Mouse (Mus musculus): ENCODE measurements around the gene Psmb8. TPM values are rescaled to one million over a fixed set of nuclear protein-coding genes. Genes with fewer than 3 reads are reported as not detected.

The Psmb8 gene
- total and polyA plus RNA-seq, 2 experiments from 2014 or later, result 9.9 to 11.0 TPM

DNA sequence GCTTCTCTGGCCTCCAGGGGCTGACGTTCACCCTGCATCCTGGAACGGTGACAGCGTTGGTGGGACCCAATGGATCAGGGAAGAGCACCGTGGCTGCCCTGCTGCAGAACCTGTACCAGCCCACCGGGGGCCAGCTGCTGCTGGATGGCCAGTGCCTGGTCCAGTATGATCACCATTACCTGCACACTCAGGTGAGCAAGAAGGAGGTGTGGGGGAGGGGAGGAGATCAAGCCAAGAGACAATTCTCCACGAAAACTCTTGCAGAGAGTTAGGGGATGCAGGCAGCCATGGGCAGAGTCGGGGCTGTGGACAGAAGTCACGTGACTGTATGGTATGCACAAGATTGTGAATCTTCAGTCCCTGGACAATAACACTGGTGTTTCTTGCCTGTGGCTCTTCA, 4.1 kb upstream of the Psmb8 start:
- Histone ChIP-seq H3K4me1 (ENCODE audit: control insufficient read depth, insufficient read depth) (no peaks in the 10 kb centered on the region), H3K27ac (ENCODE audit: low read depth) (no peak overlapping the region), H3K9ac (replicated peaks; ENCODE audit: low read depth, low read length) (no peak overlapping the region), H3K4me3 (ENCODE audit: low read depth, low read length) (no peak overlapping the region), H3K9me3 (replicated peaks; ENCODE audit: control insufficient read depth, low read length) (no peaks in the 10 kb centered on the region), H3K36me3 (replicated peaks; ENCODE audit: control insufficient read depth, insufficient read depth, low read length) (no peaks in the 10 kb centered on the region), H3K4me2 (ENCODE audit: low read depth, low read length) (no peak overlapping the region), H3K27me3 (ENCODE audit: control insufficient read depth, insufficient read depth, low read length) (peaks cover 76% of the 10 kb centered on the region)
- DNase-seq (ENCODE audit: low spot score) (no peak), ATAC-seq (ENCODE audit: insufficient read depth, low read depth) (no peak)
- TF ChIP-seq CTCF (IDR thresholded peaks at IDR 0.05; ENCODE audit: low read depth) (no peak), EP300 (IDR thresholded peaks at IDR 0.05; ENCODE audit: low read depth) (no peak)
- 44% methylated on average over 8 of the region's 8 CpGs for WGBS

DNA sequence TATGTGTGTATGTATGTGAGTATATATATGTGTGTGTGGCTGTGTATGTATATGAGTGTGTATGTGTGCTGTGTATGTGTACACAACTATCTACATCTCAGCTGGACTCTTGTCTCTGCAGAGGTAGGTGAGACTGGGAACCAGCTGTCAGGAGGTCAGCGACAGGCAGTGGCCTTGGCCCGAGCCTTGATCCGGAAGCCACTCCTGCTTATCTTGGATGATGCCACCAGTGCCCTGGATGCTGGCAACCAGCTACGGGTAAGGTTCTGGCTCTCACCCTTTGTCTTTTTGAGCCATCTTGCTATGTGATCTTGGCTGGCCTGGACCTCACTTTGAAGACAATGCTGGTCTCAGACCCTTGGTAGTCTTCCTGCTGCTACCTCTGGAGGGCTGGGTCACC, 2.8 kb upstream of the Psmb8 start:
- DNase-seq (ENCODE audit: low spot score) (no peak), ATAC-seq (ENCODE audit: insufficient read depth, low read depth) (no peak)
- no peaks in the 10 kb centered on the region for H3K36me3 ChIP-seq (replicated peaks; ENCODE audit: control insufficient read depth, insufficient read depth, low read length)
- TF ChIP-seq CTCF (IDR thresholded peaks at IDR 0.05; ENCODE audit: low read depth), result no peak
- TF ChIP-seq EP300 (IDR thresholded peaks at IDR 0.05; ENCODE audit: low read depth), result no peak
- H3K9me3 ChIP-seq (replicated peaks; ENCODE audit: control insufficient read depth, low read length), result no peaks in the 10 kb centered on the region
- no peaks in the 10 kb centered on the region for H3K4me1 ChIP-seq (ENCODE audit: control insufficient read depth, insufficient read depth)
- peaks cover 84% of the 10 kb centered on the region for H3K27me3 ChIP-seq (ENCODE audit: control insufficient read depth, insufficient read depth, low read length)
- no peak overlapping the region for H3K4me3 ChIP-seq (ENCODE audit: low read depth, low read length)
- H3K27ac ChIP-seq (ENCODE audit: low read depth), result no peak overlapping the region
- WGBS, result 82% methylated on average over 4 of the region's 4 CpGs
- H3K4me2 ChIP-seq (ENCODE audit: low read depth, low read length), result no peak overlapping the region
- H3K9ac ChIP-seq (replicated peaks; ENCODE audit: low read depth, low read length), result no peak overlapping the region

DNA sequence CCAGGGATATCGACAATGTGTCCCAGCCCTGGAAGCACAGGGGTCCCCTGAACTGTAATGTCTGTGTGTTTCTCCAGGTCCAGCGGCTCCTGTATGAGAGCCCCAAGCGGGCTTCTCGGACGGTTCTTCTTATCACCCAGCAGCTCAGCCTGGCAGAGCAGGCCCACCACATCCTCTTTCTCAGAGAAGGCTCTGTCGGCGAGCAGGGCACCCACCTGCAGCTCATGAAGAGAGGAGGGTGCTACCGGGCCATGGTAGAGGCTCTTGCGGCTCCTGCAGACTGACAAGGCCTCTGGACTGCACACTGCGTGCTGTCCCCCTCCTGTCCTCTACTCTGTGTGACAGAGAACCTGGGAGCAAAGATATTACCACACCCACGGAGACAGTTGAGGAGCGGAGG, 1.0 kb upstream of the Psmb8 start:
- no peak overlapping the region for H3K9ac ChIP-seq (replicated peaks; ENCODE audit: low read depth, low read length)
- H3K4me1 ChIP-seq (ENCODE audit: control insufficient read depth, insufficient read depth), result no peaks in the 10 kb centered on the region
- no peak overlapping the region; the same call in 1 of the 2 replicates for H3K4me3 ChIP-seq (ENCODE audit: low read depth, low read length)
- DNase-seq (ENCODE audit: low spot score) (no peak), ATAC-seq (ENCODE audit: insufficient read depth, low read depth) (no peak)
- peaks cover 69% of the 10 kb centered on the region for H3K27me3 ChIP-seq (ENCODE audit: control insufficient read depth, insufficient read depth, low read length)
- 35% methylated on average over 12 of the region's 12 CpGs for WGBS
- TF ChIP-seq CTCF (IDR thresholded peaks at IDR 0.05; ENCODE audit: low read depth) (no peak), EP300 (IDR thresholded peaks at IDR 0.05; ENCODE audit: low read depth) (no peak)
- H3K9me3 ChIP-seq (replicated peaks; ENCODE audit: control insufficient read depth, low read length), result no peaks in the 10 kb centered on the region
- peak overlapping the region; percentile 74; the same call in 1 of the 2 replicates for H3K4me2 ChIP-seq (ENCODE audit: low read depth, low read length)
- peak overlapping the region; percentile 39; the same call in 1 of the 2 replicates for H3K27ac ChIP-seq (ENCODE audit: low read depth)
- H3K36me3 ChIP-seq (replicated peaks; ENCODE audit: control insufficient read depth, insufficient read depth, low read length), result no peaks in the 10 kb centered on the region

DNA sequence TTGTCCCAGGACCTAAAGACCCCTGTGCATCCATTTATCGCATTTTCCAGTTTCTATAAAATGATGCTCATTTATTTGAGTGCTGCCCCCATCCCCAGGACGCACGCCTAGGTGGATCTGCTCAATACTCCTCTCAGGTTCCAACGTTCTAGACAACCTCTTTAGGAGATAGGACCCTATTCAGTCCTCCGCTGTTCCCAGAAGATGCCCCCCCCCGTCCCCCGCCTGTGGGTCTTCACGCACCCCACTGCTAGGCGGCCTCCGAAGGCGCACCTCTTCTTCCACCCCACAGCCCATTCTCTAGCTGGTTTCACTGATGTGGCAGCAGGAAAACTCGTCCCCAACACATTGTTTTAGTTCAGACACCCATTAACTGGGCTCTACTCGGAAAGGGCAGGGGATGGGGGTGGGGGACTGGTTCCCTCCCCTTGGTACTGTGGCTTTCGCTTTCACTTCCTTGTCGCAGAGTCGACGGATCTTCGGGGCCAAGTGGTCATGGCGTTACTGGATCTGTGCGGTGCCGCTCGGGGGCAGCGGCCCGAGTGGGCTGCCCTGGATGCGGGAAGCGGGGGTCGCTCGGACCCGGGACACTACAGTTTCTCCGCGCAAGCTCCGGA, 491 bp downstream of the Psmb8 start:
- H3K9ac ChIP-seq (replicated peaks; ENCODE audit: low read depth, low read length), result peak overlapping the region; percentile 55
- ATAC-seq (ENCODE audit: insufficient read depth, low read depth), result peak; percentile 33; the same call in 1 of the 2 replicates
- TF ChIP-seq EP300 (IDR thresholded peaks at IDR 0.05; ENCODE audit: low read depth) (no peak), CTCF (IDR thresholded peaks at IDR 0.05; ENCODE audit: low read depth) (no peak)
- peak overlapping the region; percentile 63 for H3K4me3 ChIP-seq (ENCODE audit: low read depth, low read length)
- peak; percentile 25 for DNase-seq (ENCODE audit: low spot score)
- H3K4me1 ChIP-seq (ENCODE audit: control insufficient read depth, insufficient read depth), result no peaks in the 10 kb centered on the region
- no peaks in the 10 kb centered on the region for H3K9me3 ChIP-seq (replicated peaks; ENCODE audit: control insufficient read depth, low read length)
- no peaks in the 10 kb centered on the region for H3K36me3 ChIP-seq (replicated peaks; ENCODE audit: control insufficient read depth, insufficient read depth, low read length)
- H3K27ac ChIP-seq (ENCODE audit: low read depth), result peak overlapping the region; percentile 13; the same call in 1 of the 2 replicates
- WGBS, result 3% methylated on average over 32 of the region's 32 CpGs
- peak overlapping the region; percentile 74 for H3K4me2 ChIP-seq (ENCODE audit: low read depth, low read length)
- H3K27me3 ChIP-seq (ENCODE audit: control insufficient read depth, insufficient read depth, low read length), result peaks cover 54% of the 10 kb centered on the region

DNA sequence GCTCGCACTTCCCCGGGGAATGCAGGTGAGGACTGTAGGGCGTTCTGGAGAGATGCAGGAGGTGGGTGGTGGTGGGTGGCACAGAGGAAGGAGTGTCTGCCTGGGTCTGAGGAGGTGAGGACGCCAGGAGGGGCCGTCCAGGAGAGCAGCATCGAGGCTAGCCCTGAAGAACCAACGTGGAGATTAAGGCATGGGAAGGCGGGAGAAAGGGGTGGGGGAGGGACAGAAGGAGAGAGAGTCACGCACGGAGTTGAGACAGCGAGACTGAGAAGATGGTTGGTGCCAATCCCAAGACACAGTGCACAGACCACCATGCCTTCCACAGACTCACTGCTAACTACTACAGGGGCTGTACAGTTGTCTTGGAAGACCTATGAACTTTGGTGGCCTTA, 996 bp downstream of the Psmb8 start:
- ATAC-seq (ENCODE audit: insufficient read depth, low read depth) (no peak), DNase-seq (ENCODE audit: low spot score) (no peak)
- Histone ChIP-seq H3K27me3 (ENCODE audit: control insufficient read depth, insufficient read depth, low read length) (peaks cover 52% of the 10 kb centered on the region), H3K27ac (ENCODE audit: low read depth) (no peak overlapping the region), H3K4me3 (ENCODE audit: low read depth, low read length) (peak overlapping the region; percentile 63), H3K9ac (replicated peaks; ENCODE audit: low read depth, low read length) (peak overlapping the region; percentile 55), H3K4me1 (ENCODE audit: control insufficient read depth, insufficient read depth) (no peaks in the 10 kb centered on the region), H3K9me3 (replicated peaks; ENCODE audit: control insufficient read depth, low read length) (no peaks in the 10 kb centered on the region), H3K36me3 (replicated peaks; ENCODE audit: control insufficient read depth, insufficient read depth, low read length) (no peaks in the 10 kb centered on the region), H3K4me2 (ENCODE audit: low read depth, low read length) (peak overlapping the region; percentile 74)
- no peak for TF ChIP-seq CTCF (IDR thresholded peaks at IDR 0.05; ENCODE audit: low read depth)
- no peak for TF ChIP-seq EP300 (IDR thresholded peaks at IDR 0.05; ENCODE audit: low read depth)
- WGBS, result 7% methylated on average over 11 of the region's 11 CpGs

All from heart, postnatal 0 days (tissue).